16 mouse cellular contexts compared by ENCODE assay signal in the genomic region with DNA sequence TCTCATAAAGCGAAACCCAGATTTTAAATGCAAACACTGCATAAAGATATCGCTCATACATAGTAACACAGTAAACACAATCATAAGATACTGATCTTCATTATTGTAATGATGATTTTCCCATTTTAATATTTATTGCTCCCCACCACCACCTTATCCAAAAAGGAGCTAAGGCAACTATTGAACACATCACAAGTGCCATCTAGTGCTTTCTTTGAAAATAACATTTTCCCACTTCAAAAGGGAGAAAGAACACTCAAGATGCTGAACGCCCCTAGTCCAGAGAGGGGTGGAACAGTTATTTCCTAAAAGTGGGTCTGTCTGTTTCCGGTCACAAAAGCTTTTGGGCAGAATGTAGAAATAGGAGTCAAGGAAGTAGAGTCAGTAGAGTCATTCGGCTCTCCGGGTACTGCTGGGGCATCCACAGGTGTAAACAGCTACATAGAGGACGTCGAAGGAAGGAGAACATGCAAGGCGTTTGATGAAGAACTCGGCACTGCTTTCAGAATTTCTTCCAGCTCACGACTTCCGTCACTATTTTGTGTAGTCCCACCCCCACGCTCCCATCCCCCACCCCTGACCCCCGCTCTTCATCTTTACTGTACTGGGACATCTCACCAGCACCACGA. TPM values are rescaled to one million over a fixed set of nuclear protein-coding genes. Genes with fewer than 3 reads are reported as not detected.
A peak's percentile ranks its signal among the peaks of the same experiment; 100 is the strongest.
DNase-seq lines count a peak whose midpoint lies in the region; ATAC-seq and TF ChIP-seq lines count a peak whose summit lies in the region.
"Had no signal": no experiment of that assay in that cellular context is flagged by ENCODE, and none has a peak within 500 bp of the region (broad histone marks: within the 10 kb centered on the region; RNA-seq: fewer than 3 reads in every experiment).

No protein-coding gene starts in this region.

- no peak overlapping the region for H3K27ac ChIP-seq in gastrocnemius, adult 2 months
- no peak overlapping the region for H3K27ac ChIP-seq in liver, embryonic 14.5 days
- H3K27ac ChIP-seq: forebrain, embryonic 12.5 days; heart, embryonic 13.5 days; hindbrain, embryonic 13.5 days; liver, embryonic 15.5 days had no signal

- H3K4me3 ChIP-seq in gastrocnemius, adult 2 months, result no peak overlapping the region
- H3K4me3 ChIP-seq in liver, embryonic 14.5 days (ENCODE audit: insufficient read depth in 1 of 2, low read depth in 2 of 2, low read length in 2 of 2), result no peak overlapping the region
- H3K4me3 ChIP-seq: forebrain, embryonic 12.5 days; heart, embryonic 13.5 days; hindbrain, embryonic 13.5 days; liver, embryonic 15.5 days had no signal

- no peak overlapping the region for H3K9ac ChIP-seq in liver, embryonic 14.5 days (replicated peaks)
- H3K9ac ChIP-seq: forebrain, embryonic 12.5 days; heart, embryonic 13.5 days; hindbrain, embryonic 13.5 days; liver, embryonic 15.5 days had no signal

- no peak overlapping the region for H3K4me2 ChIP-seq in liver, embryonic 14.5 days (ENCODE audit: low read depth)
- H3K4me2 ChIP-seq: forebrain, embryonic 12.5 days; heart, embryonic 13.5 days; hindbrain, embryonic 13.5 days; liver, embryonic 15.5 days had no signal

- ATAC-seq in liver, embryonic 14.5 days (ENCODE audit: insufficient read depth), result no peak

- no peak for TF ChIP-seq POLR2A in brain, embryonic 14.5 days (IDR thresholded peaks at IDR 0.05; ENCODE audit: borderline replicate concordance, extremely low read depth, insufficient read depth, insufficient read length, poor library complexity, severe bottlenecking)

- H3K4me1 ChIP-seq in liver, embryonic 14.5 days (replicated peaks; ENCODE audit: control insufficient read depth in 2 of 2, insufficient read depth in 2 of 2, low read length in 1 of 2), result no peaks in the 10 kb centered on the region
- H3K4me1 ChIP-seq: forebrain, embryonic 12.5 days; heart, embryonic 13.5 days; liver, embryonic 15.5 days had no signal

- no peak for DNase-seq in gastrocnemius, adult 2 months
- no peak for DNase-seq in gastrocnemius, postnatal 25 days
- no peak for DNase-seq in liver, embryonic 14.5 days (ENCODE audit: low read depth in 3 of 3, low spot score in 3 of 3)
- DNase-seq in liver, result no peak
- peak; percentile 23 for DNase-seq in CD4-positive helper T cell, adult 2 months (ENCODE audit: low read depth, low spot score)
- DNase-seq in brain, embryonic 14.5 days (ENCODE audit: low read depth), result peak; percentile 49
- no peak for DNase-seq in cerebellum, adult 8-10 months
- DNase-seq in B cell, adult 2 months, result no peak
- DNase-seq: adrenal gland, adult 8-10 months; gastrocnemius, postnatal 36 days; layer of hippocampus, adult 9-11 months; left cerebral cortex, postnatal 4 days had no signal

- intact Hi-C loops in gastrocnemius, adult 2 months (cut with DNase I), result no loop called here

- H3K27me3 ChIP-seq in liver, embryonic 14.5 days (ENCODE audit: control insufficient read depth, insufficient read depth, low read length), result no peaks in the 10 kb centered on the region; the same call in 1 of the 2 replicates
- H3K27me3 ChIP-seq: forebrain, embryonic 12.5 days; hindbrain, embryonic 13.5 days had no signal

- 59% methylated on average over 15 of the region's 15 CpGs for WGBS in liver, embryonic 14.5 days (ENCODE audit: insufficient replicate concordance)

- TF ChIP-seq CTCF in gastrocnemius, adult 2 months (IDR thresholded peaks at IDR 0.05), result peak; percentile 41
- TF ChIP-seq CTCF in liver, embryonic 14.5 days (IDR thresholded peaks at IDR 0.05; ENCODE audit: low read depth), result peak; percentile 18; the same call in 1 of the 2 replicates
- no peak for TF ChIP-seq CTCF in brain, embryonic 14.5 days (IDR thresholded peaks at IDR 0.05; ENCODE audit: borderline replicate concordance, extremely low read depth, insufficient read depth, insufficient read length)

- TF ChIP-seq EP300 in liver, embryonic 14.5 days (IDR thresholded peaks at IDR 0.05; ENCODE audit: low read depth), result no peak

- no peaks in the 10 kb centered on the region for H3K9me3 ChIP-seq in liver, embryonic 14.5 days (ENCODE audit: control insufficient read depth, low read length)
- H3K9me3 ChIP-seq: forebrain, embryonic 12.5 days; heart, embryonic 13.5 days; hindbrain, embryonic 13.5 days; liver, embryonic 15.5 days had no signal

- no peaks in the 10 kb centered on the region for H3K36me3 ChIP-seq in liver, embryonic 14.5 days (replicated peaks; ENCODE audit: control insufficient read depth, insufficient read depth, low read depth)
- H3K36me3 ChIP-seq: forebrain, embryonic 12.5 days; heart, embryonic 13.5 days; hindbrain, embryonic 13.5 days; liver, embryonic 15.5 days had no signal

RNA-seq across cellular contexts. Expression of gene Gpr155, which starts 17.1 kb away (rescaled TPM):
- total RNA-seq in gastrocnemius, adult 2 months (2021), result 10 to 100 TPM; 14.1 to 15.7 TPM
- 10 to 100 TPM; 10.0 to 12.1 TPM for total RNA-seq in gastrocnemius, postnatal 25 days (2021)
- 3.0 and 4.1 TPM in 2 replicates for polyA plus RNA-seq in liver, embryonic 14.5 days (2012; rRNA removed)
- 8.9 and 9.0 TPM in 2 replicates for polyA plus RNA-seq in liver, embryonic 14.5 days (2014; fragmentation: Nextera tagmentation; extraction: Ambion mirVana)
- 7.7 and 8.8 TPM in 2 replicates for polyA plus RNA-seq in brain, embryonic 14.5 days (2012; rRNA removed)

Comparison
In these comparisons a context has a peak if more than half of its experiments do, and no peak if none do; other contexts are left out.
1. DNase-seq: peak in CD4-positive helper T cell, adult 2 months (single experiment) and brain, embryonic 14.5 days (single experiment); none in gastrocnemius, adult 2 months (single experiment), gastrocnemius, postnatal 25 days (single experiment), liver, embryonic 14.5 days (0 of 3), liver (single experiment), cerebellum, adult 8-10 months (single experiment) and B cell, adult 2 months (0 of 2).